Mouse (Mus musculus) heart, postnatal 25 days (tissue): Measurements from ENCODE around the gene Otp. TPM values are rescaled to one million over a fixed set of nuclear protein-coding genes. Genes with fewer than 3 reads are reported as not detected.

Experiments
- DNase-seq: peaks from one replicate; pipeline ENCODE4 v3.0.0; 2022; ENCODE audit warnings: low spot score
- intact Hi-C: fragments of 180-260 bp; cut with DNase I; formaldehyde crosslinking; loops from one replicate; pipeline ENCODE4 v1.15.1; 2025
- total RNA-seq, 2 experiments: library from RNA; stranded (reverse); gene quantifications; 2 replicates each; pipeline ENCODE4 v1.2.3; 2021

Otp gene
- total RNA-seq, 2 experiments from 2014 or later: not detected

DNA sequence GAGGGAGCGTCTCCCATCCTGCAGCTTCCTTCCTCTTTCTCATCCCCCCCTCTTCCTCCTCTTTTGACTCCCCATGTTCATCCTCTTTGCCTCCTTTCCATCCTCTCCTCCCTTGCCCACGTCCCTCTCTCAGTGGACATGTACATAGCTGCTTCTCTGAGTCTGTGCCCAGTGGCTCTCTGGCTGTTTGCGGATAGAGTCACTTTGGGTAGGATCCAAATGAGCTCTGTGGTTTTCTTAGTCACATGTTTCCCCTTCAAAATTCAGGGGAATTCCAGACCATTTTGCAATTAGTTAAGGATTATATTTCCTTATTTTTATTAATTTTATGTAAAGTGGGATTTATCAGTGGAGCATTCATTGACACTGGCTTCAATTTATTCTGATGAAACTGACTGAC, 52.7 kb downstream of the Otp start:
- intact Hi-C loops: no loop called here
- no peak for DNase-seq

Other genes starting within 250 kb of the Otp start
- gene Tbca, start 86.7 kb upstream of the Otp start, total RNA-seq: 100 to 1,000 TPM; 118 to 122 TPM
- 10 to 100 TPM; 14.6 to 16.7 TPM for gene Wdr41, start 100.7 kb downstream of the Otp start, total RNA-seq